Mouse (Mus musculus) hindbrain, embryonic 14.5 days (tissue): ENCODE measurements at regions not wholly inside any gene's neighbourhood (a gene's known extent, or its start where the extent isn't known, plus 50 kb on each side); places are given as distances from the start of the nearest gene placed in this dataset.

Source experiments
- ATAC-seq: fragments of 200-750 bp; cut with Nextera tagmentation; 2 replicates; pipeline ENCODE4 v1.8.0; 2017; ENCODE audit warnings: moderate number of reproducible peaks, mild to moderate bottlenecking, moderate TSS enrichment, moderate library complexity; ENCODE audit not compliant: low FRiP score
- DNase-seq: peaks from one replicate; pipeline ENCODE4 v3.0.0-alpha.2; 2015; ENCODE audit warnings: low spot score
- H3K27ac ChIP-seq: fragments of 300-500 bp; sonication (generic); 2 replicates; pipeline ENCODE4 v1.5.1; 2014; ENCODE audit warnings: mild to moderate bottlenecking, moderate library complexity
- H3K27me3 ChIP-seq: fragments of 300-500 bp; sonication (generic); 2 replicates; pipeline ENCODE4 v1.6.1; 2014; ENCODE audit warnings: mild to moderate bottlenecking, low read length, mixed read lengths; ENCODE audit not compliant: control insufficient read depth, insufficient read depth
- H3K36me3 ChIP-seq: fragments of 300-500 bp; sonication (generic); replicated peaks from 2 replicates; pipeline ENCODE4 v1.6.1; 2014; ENCODE audit not compliant: control insufficient read depth, insufficient read depth
- H3K4me1 ChIP-seq: fragments of 300-500 bp; sonication (generic); replicated peaks from 2 replicates; pipeline ENCODE4 v1.6.1; 2014; ENCODE audit warnings: antibody characterized with exemption, low read length, mixed read lengths; ENCODE audit not compliant: control insufficient read depth, insufficient read depth
- H3K4me2 ChIP-seq: fragments of 300-500 bp; sonication (generic); replicated peaks from 2 replicates; pipeline ENCODE4 v1.6.1; 2014; ENCODE audit warnings: mild to moderate bottlenecking, moderate library complexity
- H3K4me3 ChIP-seq: fragments of 300-500 bp; sonication (generic); replicated peaks from 2 replicates; pipeline ENCODE4 v1.5.1; 2014; ENCODE audit warnings: mild to moderate bottlenecking, low read length
- H3K9ac ChIP-seq: fragments of 300-500 bp; sonication (generic); 2 replicates; pipeline ENCODE4 v1.6.1; 2014
- H3K9me3 ChIP-seq: fragments of 300-500 bp; sonication (generic); 2 replicates; pipeline ENCODE4 v1.6.1; 2016; ENCODE audit warnings: low read length; ENCODE audit not compliant: control insufficient read depth
- WGBS: fragments of 180-500 bp; shearing (Covaris S2); extraction: QIAGEN DNeasy Blood & Tissue Kit; methylation state at CpG from one replicate; pipeline ENCODE4 v1.1.7; 2014; 5-methylcytosine and 5-hydroxymethylcytosine counted together

- WGBS = 97% methylated on average over 1 of the region's 1 CpGs
Observed at GRCm38 (mm10) chr9:23911851-23912250, 185.9 kb upstream of the Npsr1 start.

DNA sequence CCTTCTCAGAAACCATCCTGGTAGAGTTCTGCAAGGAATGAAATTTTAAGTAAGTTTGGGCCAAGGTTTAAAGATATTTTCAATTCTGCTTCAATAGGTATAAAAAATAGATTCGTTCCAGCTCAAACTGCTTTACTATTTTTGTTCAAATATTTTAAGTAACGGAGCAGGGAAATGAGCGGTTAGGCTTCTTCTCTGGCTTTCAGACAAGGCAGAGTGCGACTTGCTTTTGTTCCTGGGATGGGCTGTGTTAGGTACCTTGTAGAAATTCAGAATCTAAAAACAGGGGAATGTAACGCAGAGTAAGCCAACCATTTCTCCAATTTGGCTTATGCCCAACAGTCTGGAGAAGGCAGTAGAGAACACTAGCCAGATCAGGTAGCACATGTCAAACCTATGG is 180.5 kb upstream of the Npsr1 start:
- Histone ChIP-seq H3K27ac (no peak overlapping the region), H3K36me3 (no peaks in the 10 kb centered on the region), H3K27me3 (no peaks in the 10 kb centered on the region), H3K9me3 (no peaks in the 10 kb centered on the region), H3K9ac (no peak overlapping the region), H3K4me2 (no peak overlapping the region), H3K4me1 (no peaks in the 10 kb centered on the region), H3K4me3 (no peak overlapping the region)
- DNase-seq = no peak
- ATAC-seq = no peak
- WGBS = 95% methylated on average over 5 of the region's 5 CpGs

More at GRCm38 (mm10) chr9:23911851-23912250, 185.9 kb upstream of the Npsr1 start:
- no peak for DNase-seq
- H3K9ac ChIP-seq = no peak overlapping the region
- no peaks in the 10 kb centered on the region for H3K27me3 ChIP-seq
- no peaks in the 10 kb centered on the region for H3K4me1 ChIP-seq
- no peak overlapping the region for H3K4me2 ChIP-seq
- H3K4me3 ChIP-seq = no peak overlapping the region
- H3K36me3 ChIP-seq = no peaks in the 10 kb centered on the region
- no peak overlapping the region for H3K27ac ChIP-seq
- no peaks in the 10 kb centered on the region for H3K9me3 ChIP-seq
- no peak for ATAC-seq

- Histone ChIP-seq H3K4me2 (no peak overlapping the region), H3K4me1 (no peaks in the 10 kb centered on the region), H3K9me3 (no peaks in the 10 kb centered on the region), H3K27me3 (no peaks in the 10 kb centered on the region), H3K4me3 (no peak overlapping the region), H3K9ac (no peak overlapping the region), H3K36me3 (no peaks in the 10 kb centered on the region), H3K27ac (no peak overlapping the region)
- DNase-seq (no peak), ATAC-seq (peak; percentile 86)
- WGBS = 44% methylated on average over 3 of the region's 3 CpGs
Observed at GRCm38 (mm10) chr9:23919191-23919904, 178.4 kb upstream of the Npsr1 start.

DNA sequence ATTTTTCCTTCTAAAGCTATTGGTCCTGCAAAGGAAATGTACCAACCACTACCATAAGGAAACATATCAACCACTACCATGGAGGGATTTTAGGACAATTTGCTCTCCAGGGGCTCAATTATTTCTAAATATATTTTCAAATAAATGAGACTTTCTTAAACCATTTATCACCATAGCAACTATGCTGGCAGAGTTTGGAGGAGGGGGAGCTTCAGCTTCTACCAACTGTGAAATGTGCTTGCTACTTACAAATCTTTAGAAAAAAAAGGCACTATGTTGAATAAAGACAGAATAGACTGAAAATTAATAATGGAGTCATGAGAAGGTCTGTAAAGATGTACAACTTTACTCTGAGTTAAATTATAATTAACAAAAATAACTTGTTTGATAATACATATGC is 165.6 kb upstream of the Npsr1 start:
- Histone ChIP-seq H3K27me3 (no peaks in the 10 kb centered on the region), H3K4me1 (no peaks in the 10 kb centered on the region), H3K9me3 (no peaks in the 10 kb centered on the region), H3K36me3 (no peaks in the 10 kb centered on the region), H3K9ac (no peak overlapping the region), H3K4me3 (no peak overlapping the region), H3K27ac (no peak overlapping the region), H3K4me2 (no peak overlapping the region)
- ATAC-seq (no peak), DNase-seq (no peak)

GRCm38 (mm10) chr9:23934282-23934681 is 163.5 kb upstream of the Npsr1 start:
- 77% methylated on average over 3 of the region's 3 CpGs for WGBS
- Histone ChIP-seq H3K27me3 (no peaks in the 10 kb centered on the region), H3K9me3 (no peaks in the 10 kb centered on the region), H3K4me3 (no peak overlapping the region), H3K9ac (no peak overlapping the region), H3K4me2 (no peak overlapping the region), H3K4me1 (no peaks in the 10 kb centered on the region), H3K27ac (no peak overlapping the region), H3K36me3 (no peaks in the 10 kb centered on the region)
- DNase-seq (no peak), ATAC-seq (peak; percentile 17; the same call in 1 of the 2 replicates)

- Histone ChIP-seq H3K27me3 (no peaks in the 10 kb centered on the region), H3K4me1 (no peaks in the 10 kb centered on the region), H3K9me3 (no peaks in the 10 kb centered on the region), H3K36me3 (no peaks in the 10 kb centered on the region), H3K4me2 (no peak overlapping the region), H3K4me3 (no peak overlapping the region), H3K9ac (no peak overlapping the region), H3K27ac (no peak overlapping the region)
- WGBS = 99% methylated on average over 2 of the region's 2 CpGs
- ATAC-seq = no peak
- DNase-seq = no peak
Observed at GRCm38 (mm10) chr9:23952543-23952942, 145.3 kb upstream of the Npsr1 start.

- Histone ChIP-seq H3K4me2 (no peak overlapping the region), H3K4me3 (no peak overlapping the region), H3K27me3 (no peaks in the 10 kb centered on the region), H3K9ac (no peak overlapping the region), H3K36me3 (no peaks in the 10 kb centered on the region), H3K9me3 (no peaks in the 10 kb centered on the region), H3K4me1 (no peaks in the 10 kb centered on the region), H3K27ac (no peak overlapping the region)
- no peak for DNase-seq
- no peak for ATAC-seq
Observed at GRCm38 (mm10) chr9:23956593-23956992, 141.2 kb upstream of the Npsr1 start.

GRCm38 (mm10) chr9:23969736-23970135 is 128.1 kb upstream of the Npsr1 start:
- Histone ChIP-seq H3K4me1 (no peaks in the 10 kb centered on the region), H3K9ac (no peak overlapping the region), H3K36me3 (no peaks in the 10 kb centered on the region), H3K27me3 (no peaks in the 10 kb centered on the region), H3K4me2 (no peak overlapping the region), H3K27ac (no peak overlapping the region), H3K9me3 (no peaks in the 10 kb centered on the region), H3K4me3 (no peak overlapping the region)
- DNase-seq = no peak
- ATAC-seq = no peak
- 90% methylated on average over 2 of the region's 2 CpGs for WGBS

DNA sequence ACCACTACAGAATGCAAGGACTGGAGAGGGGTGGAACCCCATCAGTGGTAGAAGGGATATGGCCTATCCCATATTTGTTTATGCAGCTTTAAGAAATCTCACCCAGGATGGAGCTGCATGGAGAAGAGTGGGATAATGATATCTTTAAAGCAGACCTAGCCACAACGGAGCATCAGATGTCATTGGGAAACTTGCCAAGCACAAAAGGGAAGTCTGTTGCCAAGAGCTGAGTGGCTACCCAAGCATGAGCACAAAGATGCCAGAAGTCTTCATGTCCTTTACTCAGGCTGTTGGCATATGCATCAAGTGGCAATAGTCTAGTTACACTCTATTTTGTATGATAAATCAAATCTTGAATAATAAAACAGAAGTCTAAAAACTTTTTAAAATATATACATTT is 124.6 kb upstream of the Npsr1 start:
- no peaks in the 10 kb centered on the region for H3K4me1 ChIP-seq
- no peaks in the 10 kb centered on the region for H3K36me3 ChIP-seq
- WGBS = 61% methylated on average over 1 of the region's 1 CpGs
- H3K27ac ChIP-seq = no peak overlapping the region
- H3K9ac ChIP-seq = no peak overlapping the region
- H3K9me3 ChIP-seq = no peaks in the 10 kb centered on the region
- ATAC-seq (no peak), DNase-seq (no peak)
- H3K4me2 ChIP-seq = no peak overlapping the region
- no peak overlapping the region for H3K4me3 ChIP-seq
- H3K27me3 ChIP-seq = no peaks in the 10 kb centered on the region

GRCm38 (mm10) chr9:23977574-23977973 is 120.2 kb upstream of the Npsr1 start:
- no peak overlapping the region for H3K9ac ChIP-seq
- 88% methylated on average over 4 of the region's 4 CpGs for WGBS
- DNase-seq (no peak), ATAC-seq (no peak)
- H3K36me3 ChIP-seq = no peaks in the 10 kb centered on the region
- H3K4me1 ChIP-seq = no peaks in the 10 kb centered on the region
- H3K27me3 ChIP-seq = no peaks in the 10 kb centered on the region
- no peak overlapping the region for H3K4me2 ChIP-seq
- H3K4me3 ChIP-seq = no peak overlapping the region
- no peak overlapping the region for H3K27ac ChIP-seq
- no peaks in the 10 kb centered on the region for H3K9me3 ChIP-seq
